Mouse (Mus musculus): ENCODE results near the gene Tmc5.

DNA sequence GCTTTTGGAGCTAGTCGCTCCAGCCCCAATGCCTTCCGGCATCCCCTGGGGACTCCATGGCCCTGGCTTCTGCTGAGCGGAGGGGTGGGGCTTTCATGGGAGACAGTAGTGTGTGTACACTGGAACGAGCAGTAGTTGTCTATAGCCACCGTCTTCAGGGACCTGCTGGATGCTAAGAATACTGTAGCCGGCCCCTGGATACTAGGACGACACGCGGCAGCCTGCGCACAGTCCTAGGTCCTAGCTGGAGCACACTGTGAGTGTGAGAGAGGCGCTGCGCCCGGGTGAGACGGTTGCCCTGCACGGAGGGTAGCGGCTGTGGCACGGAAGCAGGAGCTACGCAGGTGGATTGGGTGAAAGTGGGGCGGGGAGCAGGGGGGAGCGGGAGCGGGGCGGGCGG, at the start of gene Tmc5:
- TF ChIP-seq CTCF (IDR thresholded peaks at IDR 0.05; ENCODE audit: low read depth) (no peak), EP300 (IDR thresholded peaks at IDR 0.05; ENCODE audit: low read depth) (no peak)

Measured in heart, postnatal 0 days (tissue).